Mouse (Mus musculus) cerebral cortex, adult 2 months (tissue): Measurements from ENCODE around the gene Olfr164.

Experiments used
- WGBS: fragments of 180-500 bp; shearing (Covaris S2); methylation state at CpG from one replicate; pipeline ENCODE4 v1.1.7; 2018; 5-methylcytosine and 5-hydroxymethylcytosine counted together

The Olfr164 gene

GRCm38 (mm10) chr16:19313964-19314363 lies at the start of gene Olfr164:
Olfr164 (minus strand) TSS chr16:19314064.
- WGBS, result 35% methylated on average over 1 of the region's 1 CpGs

GRCm38 (mm10) chr16:19349111-19349510 lies 35.2 kb upstream of the Olfr164 start:
- 95% methylated on average over 6 of the region's 6 CpGs for WGBS

GRCm38 (mm10) chr16:19263235-19263634 lies 50.6 kb downstream of the Olfr164 start:
- 33% methylated on average over 1 of the region's 1 CpGs for WGBS

GRCm38 (mm10) chr16:19260780-19261179 lies 53.1 kb downstream of the Olfr164 start:
- 53% methylated on average over 1 of the region's 1 CpGs for WGBS

- WGBS, result 75% methylated on average over 1 of the region's 1 CpGs
Measured at GRCm38 (mm10) chr16:19245835-19246234, 68.0 kb downstream of the Olfr164 start.

- 81% methylated on average over 6 of the region's 6 CpGs for WGBS
Measured at GRCm38 (mm10) chr16:19240792-19241538, 72.9 kb downstream of the Olfr164 start.

GRCm38 (mm10) chr16:19236719-19237118 lies 77.1 kb downstream of the Olfr164 start:
- 82% methylated on average over 4 of the region's 4 CpGs for WGBS
